Mouse (Mus musculus) inflammation-experienced regulatory T-cells, adult 6 months (primary cell): Measurements from ENCODE around the gene Shh. TPM values are rescaled to one million over a fixed set of nuclear protein-coding genes. Genes with fewer than 3 reads are reported as not detected.

Experiments
- polyA plus RNA-seq, 3 experiments: library from polyadenylated mRNA; unstranded; fragments of 100-300 nt; shearing (Covaris generic); gene quantifications; one replicate each; pipeline ENCODE4 v1.2.1; 2017

Gene Shh
- polyA plus RNA-seq, 3 experiments from 2014 or later, result not detected

Other genes starting within 250 kb of the Shh start
- gene Cnpy1, start 221.4 kb downstream of the Shh start, polyA plus RNA-seq, result not detected
- gene Rbm33, start 150.1 kb downstream of the Shh start, polyA plus RNA-seq, result 10 to 100 TPM in 2 of 3 experiments, 1 to 10 TPM in 1; 9.1 to 14.9 (median 13.9) TPM